Mouse (Mus musculus): ENCODE results near the gene Slc22a4.
"Not testable (repeated sequence)": the region's sequence is repeated elsewhere in the genome, so short reads cannot be mapped to it uniquely, and the experiment has no call there.

The Slc22a4 gene

DNA sequence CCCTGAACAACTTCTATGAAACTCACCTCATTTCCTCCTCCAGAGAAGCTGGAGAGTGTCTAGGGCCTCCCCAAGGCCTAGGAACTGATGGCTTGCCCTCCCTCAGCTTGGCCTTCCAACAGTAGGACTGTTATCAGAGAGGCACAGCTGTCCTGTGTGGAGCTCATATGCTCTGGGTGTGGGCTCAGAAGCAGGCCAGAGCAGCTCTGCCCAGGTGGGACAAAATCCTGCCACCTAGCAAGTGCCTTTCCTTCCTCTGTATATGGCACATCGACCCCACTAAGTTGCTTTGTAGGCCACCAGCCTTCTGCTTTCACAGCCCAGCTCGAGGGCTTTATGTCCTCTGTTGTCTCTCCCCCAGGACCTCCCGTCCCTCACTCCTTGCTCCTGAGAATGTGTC, 23.2 kb downstream of the Slc22a4 start:
- no peak for DNase-seq (ENCODE audit: low spot score in 2 of 2)

DNA sequence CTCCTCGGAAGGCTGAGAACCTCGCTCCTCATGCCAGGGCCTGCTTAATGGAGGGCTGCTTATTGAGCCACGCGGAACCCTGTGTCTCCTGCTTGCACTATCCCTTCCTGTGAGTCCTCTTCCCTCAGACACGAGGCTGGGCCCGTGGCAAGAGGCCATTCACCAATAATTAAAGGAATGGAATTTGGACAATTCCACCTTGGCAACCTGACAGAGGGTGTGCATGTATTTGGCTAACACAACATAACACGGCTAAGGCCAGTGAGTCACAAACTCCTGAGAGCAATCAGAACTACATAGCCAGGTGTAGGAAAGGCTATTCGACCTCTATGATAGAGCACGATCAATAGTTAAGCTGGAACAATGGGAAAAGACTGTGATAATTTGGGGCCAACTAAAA, 23.7 kb downstream of the Slc22a4 start:
- peak; percentile 31 to 67 for DNase-seq (ENCODE audit: low spot score in 2 of 2)

DNA sequence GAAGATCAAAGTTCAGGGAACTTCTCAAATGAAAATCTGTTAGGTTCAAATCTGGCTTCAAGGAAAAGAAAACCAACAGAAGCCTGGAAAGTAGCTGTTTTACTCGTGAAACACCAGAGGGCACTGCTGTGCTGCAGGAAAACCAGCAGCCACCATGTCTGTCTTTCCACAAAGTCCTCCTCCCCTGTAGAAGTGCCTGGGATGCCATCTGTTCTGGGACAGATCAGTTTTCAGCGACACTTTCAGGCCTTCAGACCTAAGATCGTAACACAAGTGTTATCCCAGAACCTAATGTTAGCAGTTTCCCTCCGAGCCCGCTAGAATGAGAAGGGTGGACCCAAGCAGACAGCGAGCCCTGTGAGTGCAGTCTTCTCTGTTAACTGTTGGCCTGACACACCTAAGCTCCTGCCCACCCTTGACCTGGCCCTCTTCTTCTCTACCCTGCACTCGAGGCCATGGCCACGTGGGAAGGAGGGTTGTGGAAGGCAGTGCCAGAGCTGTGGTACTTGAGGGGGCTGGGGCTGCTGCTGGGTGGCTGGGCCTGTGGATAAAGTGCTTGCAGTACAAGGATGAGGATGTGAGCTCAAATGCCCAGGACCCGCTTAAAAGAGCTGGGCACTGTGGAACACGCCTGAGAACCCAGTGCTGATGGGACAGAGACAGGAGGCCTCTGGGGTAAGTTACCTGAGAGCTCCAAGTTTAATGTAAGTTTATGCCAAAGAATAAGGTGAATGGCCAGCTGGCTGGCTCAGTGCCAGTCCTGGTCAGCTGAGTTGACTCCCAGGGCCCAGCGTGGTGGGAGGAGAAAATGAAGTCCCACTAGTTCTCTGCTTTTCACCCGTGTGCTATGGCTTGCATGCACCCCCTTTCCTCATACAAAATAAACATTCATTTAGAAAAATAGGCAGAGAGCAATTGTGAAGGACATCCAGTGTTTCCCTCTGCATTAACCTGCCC, 24.9 kb downstream of the Slc22a4 start:
- DNase-seq (ENCODE audit: low spot score in 2 of 2), result peak in 1 of 2 experiments; percentile 38

DNA sequence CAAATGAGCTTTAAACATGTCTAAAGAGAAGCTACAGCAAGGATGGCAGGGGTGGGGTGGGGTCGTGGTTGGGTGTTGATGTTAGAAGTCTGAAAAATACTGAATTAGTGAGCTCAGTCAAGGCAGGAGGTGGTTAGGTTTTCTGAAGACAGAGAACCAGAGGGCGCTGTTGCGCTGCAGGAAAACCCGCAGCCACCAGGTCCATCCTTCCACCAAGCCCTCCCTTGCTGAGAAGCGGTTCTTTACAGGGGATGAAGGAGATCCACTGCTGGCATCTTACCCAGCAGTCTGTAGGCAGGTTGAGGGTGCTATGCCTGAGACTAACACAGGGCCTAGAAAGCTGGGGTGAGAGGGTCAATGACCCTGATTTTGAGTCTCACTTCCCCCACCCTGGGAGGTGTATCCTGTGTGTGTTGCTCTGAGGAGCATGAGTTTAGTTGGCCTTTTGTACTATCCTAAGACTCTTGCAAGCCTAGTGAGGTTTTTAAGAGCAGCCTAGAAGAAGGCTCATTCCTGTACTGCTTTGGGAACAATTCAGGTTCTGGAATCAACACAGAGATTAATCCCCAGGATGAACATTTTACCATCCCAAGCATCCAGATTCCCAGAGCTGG, 25.6 kb downstream of the Slc22a4 start:
- DNase-seq (ENCODE audit: low spot score in 2 of 2), result peak; percentile 25 to 43

DNA sequence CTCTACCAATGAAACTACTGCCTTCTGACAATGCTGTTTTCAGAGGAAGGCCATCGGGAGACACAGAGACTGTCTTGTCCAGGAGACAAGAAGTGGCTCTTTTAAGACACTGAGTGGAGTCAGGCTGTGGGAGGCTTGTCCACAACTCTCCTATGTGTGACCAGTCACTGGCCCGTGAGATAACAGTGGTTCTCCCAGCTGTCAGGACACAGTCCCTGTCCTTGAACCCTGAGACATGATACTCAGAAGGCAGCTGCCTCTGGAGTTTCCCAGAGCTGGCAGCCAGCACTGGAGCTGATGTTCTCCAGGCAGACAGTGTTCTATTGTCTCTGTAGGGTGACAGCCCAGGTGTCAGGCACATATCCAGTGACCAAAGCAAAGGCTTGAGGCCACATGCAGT, 30.2 kb downstream of the Slc22a4 start:
- DNase-seq (ENCODE audit: low spot score in 2 of 2), result no peak

DNA sequence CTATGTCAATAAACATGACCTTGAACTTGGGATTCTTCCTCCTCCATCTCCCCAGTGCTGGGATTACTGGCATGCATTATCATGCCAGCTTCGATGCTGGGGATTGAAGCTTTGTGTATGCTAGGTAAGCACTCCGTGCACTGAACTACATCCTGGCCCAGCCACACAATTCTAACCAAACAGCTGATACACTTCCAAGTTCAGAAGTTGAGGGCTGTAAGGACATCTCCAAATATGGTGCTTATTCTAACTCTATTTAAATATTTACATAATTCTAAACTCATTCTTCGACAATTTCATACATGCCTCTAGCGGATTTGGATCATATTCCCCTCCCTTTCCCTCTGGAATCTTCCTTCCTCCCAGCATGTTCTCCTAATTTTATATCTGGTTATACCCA, 35.6 kb downstream of the Slc22a4 start:
- no peak for DNase-seq (ENCODE audit: low spot score in 2 of 2)

DNA sequence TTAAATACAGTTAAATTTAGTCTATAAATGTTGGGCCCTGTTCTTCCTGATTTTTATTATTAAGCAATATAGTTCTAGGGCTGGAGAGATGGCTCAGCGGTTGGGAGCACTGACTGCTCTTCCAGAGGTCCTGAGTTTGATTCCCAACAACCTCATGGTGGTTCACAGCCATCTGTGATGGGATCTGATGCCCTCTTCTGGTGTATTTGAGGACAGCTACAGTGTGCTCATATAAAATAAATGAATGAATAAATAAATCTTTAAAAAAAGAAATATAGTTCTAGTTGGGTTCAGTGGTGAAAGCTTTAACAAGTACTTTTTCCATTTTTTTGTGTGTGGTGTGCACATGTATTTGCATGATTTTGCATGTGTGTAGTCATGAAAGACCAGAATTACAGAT, 38.7 kb downstream of the Slc22a4 start:
- no peak for DNase-seq (ENCODE audit: low spot score in 2 of 2)

DNA sequence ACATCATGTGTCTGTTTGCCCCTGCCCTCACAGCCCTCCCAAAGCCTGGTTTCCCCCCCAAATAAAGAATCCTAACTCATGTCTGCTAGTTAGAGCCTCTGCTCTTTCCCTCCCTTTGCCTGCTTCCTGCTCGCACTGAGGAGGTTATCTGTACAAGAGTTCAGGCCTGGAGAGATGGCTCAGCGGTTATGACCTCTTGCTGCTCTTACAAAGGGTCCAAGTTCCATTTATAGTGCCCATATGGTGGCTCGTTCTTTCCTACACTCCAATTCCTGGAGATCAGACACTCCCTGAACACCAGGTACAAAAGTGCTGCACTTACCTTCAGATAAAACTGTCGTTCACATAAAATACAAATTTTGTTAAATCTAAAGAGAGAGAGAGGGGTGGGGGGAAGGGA, 39.8 kb downstream of the Slc22a4 start:
- no peak for DNase-seq (ENCODE audit: low spot score in 2 of 2)

DNA sequence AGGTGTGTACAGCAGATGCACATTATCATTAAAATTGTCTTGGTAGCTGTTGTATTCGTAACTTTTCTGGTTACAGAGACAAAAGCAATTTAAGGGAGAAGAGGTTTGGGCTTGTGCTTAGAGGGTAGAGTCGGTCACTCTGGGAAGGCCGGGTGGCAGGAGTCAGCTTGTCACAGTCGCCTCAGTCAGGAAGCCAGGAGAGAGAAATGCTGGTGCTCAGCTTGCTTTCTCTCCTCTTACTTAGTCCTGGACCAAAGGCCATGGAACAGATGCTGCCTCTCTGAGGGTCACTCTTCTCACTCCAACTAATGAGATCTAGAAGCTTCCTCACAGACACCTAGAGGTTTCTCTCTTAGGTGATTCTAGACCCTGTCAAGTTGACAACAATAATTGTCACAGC, 46.5 kb downstream of the Slc22a4 start:
- DNase-seq (ENCODE audit: low spot score in 2 of 2), result no peak

DNA sequence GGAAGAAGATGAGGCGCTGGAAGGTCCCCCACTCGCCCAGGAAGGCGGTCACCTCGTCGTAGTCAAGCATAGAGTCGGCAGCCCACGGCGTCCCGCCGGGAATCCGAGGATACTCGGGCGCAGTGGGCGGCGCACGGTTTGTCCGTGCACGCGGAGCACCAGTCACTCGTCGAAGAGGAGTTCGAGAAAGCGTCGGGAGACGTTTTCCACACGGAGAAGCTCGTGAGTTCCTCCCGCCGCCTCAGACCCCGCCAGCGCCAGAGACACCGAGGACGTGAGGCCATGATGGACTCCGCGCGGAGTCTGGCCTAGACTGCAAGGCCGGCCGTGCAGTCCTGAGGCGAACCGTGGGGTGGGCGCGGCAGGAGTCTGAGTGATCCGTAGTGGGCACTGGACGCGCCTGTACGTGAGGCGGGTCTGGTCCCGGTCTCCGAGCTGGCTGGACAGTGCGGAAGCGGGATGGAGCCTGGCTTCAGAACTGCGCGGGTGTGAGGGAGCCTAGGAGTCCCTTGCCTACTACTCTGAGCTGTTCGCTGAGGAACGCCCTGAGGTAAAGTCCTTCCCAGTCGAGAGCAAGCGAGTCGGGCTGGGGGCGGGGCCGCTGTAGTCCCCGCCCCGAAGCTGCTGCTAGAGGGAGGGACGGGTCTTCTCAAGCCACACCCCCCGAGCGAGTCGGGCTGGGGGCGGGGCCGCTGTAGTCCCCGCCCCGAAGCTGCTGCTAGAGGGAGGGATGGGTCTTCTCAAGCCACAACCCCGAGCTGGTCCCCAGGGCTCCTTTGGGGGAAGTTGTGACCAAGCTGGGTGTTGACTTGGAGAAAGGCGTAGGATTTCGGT, 47.9 kb downstream of the Slc22a4 start, which contains the start of gene Slc22a21:
Slc22a21 (minus strand) TSS at position 545 of the 834 bp plus-strand sequence.
- DNase-seq (ENCODE audit: low spot score in 2 of 2), result peak; percentile 63 to 73

DNA sequence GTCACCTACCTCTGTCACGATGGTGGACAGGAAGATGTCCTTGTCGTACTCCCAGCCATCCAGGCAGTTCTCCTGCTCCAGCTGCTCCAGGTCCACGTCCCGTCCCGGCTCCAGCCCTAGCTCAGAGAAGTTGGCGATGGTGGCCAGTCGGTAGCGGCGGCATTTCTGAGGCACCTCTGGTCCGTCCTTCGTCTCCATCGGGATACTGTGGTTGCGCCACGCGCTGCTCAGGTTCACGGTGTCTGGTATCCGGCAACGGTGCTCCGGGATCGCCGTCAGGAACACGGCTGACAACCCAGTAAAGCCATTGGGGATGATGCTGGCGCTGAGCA, 48.5 kb downstream of the Slc22a4 start:
- DNase-seq (ENCODE audit: low spot score in 2 of 2), result peak in 1 of 2 experiments; percentile 8

DNA sequence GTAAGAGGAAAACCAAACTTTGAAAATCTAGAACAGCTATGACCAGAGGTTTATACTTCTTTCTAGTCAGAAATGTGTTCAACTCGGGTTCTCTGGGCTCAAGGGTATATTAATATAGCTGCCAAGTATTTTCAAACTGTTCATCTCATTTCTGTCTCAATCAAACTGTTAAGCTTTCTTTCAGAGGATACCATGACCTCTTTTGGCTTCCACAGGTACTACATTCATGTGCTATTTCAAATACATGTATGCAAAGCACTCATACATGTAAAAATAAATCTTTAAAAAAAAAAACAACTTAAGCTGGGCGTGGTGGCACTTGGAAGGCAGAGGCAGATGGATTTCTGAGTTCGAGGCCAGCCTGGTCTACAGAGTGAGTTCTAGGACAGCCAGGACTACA, 50.2 kb downstream of the Slc22a4 start:
- DNase-seq (ENCODE audit: low spot score in 2 of 2), result no peak

DNA sequence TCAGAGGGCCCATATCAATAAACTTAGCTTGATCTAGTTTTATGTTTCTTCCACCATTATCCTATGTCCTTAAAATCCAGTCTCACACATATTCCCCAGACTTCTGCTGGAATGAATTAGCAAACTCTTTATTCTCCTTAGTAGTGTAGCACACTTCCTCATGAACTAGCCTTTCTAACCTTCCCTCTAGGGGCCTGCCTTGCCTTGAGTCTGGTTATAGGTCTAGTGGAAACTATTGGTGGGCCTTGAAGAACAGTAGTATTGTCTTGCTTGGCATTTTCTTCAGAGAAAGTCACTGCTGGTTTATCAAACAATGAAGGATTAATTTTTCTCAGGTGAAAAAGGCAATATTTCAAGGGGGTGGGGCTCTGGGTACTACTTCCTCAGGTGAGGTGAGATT, 52.3 kb downstream of the Slc22a4 start:
- no peak for DNase-seq (ENCODE audit: low spot score in 2 of 2)

DNA sequence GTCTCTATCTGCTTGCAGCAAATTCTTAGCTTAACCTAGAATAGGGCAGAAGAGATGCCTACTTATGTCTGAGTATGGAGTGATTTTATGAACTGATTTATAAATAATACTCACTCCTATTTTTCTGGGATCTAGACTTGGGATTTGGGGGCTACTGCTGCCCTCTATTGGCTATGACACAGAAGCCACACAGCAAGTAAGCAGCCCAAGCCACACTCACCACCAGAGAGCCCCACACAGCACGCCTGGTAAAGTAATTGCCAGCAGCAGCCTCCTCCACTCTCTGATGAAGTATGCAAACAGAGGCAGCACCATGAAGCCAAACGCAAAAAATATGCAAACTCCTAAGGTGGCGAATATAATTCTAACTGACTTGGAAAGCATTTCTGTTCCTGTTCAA, 68.9 kb downstream of the Slc22a4 start:
- DNase-seq (ENCODE audit: low spot score in 2 of 2), result no peak

DNA sequence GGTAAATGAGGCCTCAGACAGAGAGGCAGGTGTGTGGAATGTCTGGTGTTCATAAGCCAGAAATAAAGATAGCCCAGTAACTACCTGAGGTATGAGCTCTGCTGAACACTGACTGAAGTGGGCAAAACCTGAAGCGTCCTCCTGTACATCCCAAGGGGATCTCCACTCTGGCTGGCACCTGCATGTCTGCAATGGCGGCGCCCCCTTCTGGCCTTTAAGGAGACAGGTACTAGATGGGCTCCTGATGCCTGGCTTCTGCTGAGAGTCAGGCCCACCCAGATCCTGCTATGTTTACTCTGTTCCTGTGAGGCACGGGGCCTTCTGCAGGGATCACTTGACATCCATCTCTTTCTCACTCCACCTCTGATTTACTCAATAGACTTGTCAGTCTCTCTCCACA, 69.7 kb downstream of the Slc22a4 start:
- not testable (repeated sequence) for DNase-seq (ENCODE audit: low spot score in 2 of 2)

DNA sequence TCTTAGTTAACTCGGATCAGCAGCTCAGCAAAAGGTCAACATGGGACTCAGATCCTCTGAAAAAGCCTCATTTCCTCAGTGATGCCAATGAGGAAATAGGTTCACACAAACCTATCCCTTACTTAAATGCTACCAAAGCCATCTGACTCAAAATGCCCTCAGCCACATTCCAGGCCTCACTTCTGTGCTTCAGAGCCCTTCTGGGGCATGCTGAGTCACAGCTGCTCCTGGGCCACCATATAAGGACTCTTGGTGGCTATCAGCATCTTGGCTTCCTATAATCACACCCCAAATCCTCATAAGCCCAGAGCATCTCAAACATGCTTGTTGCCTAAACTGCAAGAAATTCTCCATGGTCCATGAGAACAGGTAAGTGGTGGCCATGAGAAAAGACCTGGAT, 71.3 kb downstream of the Slc22a4 start:
- DNase-seq (ENCODE audit: low spot score in 2 of 2), result no peak

DNA sequence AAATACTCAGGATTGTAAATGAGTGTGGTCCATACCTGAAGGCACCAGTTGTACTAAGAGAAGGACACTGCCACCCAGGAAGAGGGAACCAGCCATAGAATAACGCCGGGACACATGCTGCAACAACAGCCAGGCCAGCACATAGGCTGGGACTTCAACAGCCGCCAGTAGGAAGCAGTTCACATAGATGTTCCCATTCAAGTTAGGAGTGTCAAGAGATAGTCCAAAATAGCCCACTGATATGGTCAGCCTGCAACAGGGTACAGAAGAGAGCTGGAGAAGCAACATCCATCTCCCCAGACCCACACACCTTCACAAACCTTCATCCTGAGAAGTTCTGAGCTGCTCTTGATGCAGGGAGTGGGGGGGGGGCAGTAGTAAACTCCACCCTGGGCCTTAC, 73.2 kb downstream of the Slc22a4 start:
- no peak for DNase-seq (ENCODE audit: low spot score in 2 of 2)

DNA sequence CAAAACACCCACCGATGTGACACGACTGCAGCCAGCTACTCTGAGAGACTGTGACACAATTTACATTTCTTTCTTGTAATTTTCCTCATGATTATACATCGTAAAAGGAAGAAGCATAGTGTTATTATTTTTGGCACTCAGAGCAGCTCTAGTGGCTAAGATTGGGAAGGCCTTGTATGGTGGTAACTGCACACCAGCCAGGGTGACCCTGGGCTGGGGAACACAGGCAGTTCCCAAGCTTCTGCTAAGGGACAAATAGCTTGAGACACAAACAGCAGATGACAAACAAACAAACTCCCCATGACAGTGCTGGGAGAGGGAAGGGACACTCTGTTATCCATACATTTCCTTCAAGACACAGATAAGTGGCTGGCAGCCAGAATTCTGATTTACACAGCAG, 77.8 kb downstream of the Slc22a4 start:
- peak in 1 of 2 experiments; percentile 8 for DNase-seq (ENCODE audit: low spot score in 2 of 2)

Data from heart, adult 9 months (tissue).